Mouse (Mus musculus): ENCODE measurements at regions not wholly inside any gene's neighbourhood (a gene's known extent, or its start where the extent isn't known, plus 50 kb on each side); places are given as distances from the start of the nearest gene placed in this dataset.

GRCm38 (mm10) chr8:17596559-17596958, 1381.5 kb downstream of the Defb40 start:
- TF ChIP-seq ELF1 (IDR thresholded peaks at IDR 0.05; ENCODE audit: low read depth, low read length), result no peak
- no peak for TF ChIP-seq CTCF (conservative IDR thresholded peaks at IDR 0.05 in 1 of 2, IDR thresholded peaks at IDR 0.05 in 1 of 2; ENCODE audit: low read depth in 2 of 2, low read length in 2 of 2)
- TF ChIP-seq USF1 (IDR thresholded peaks at IDR 0.05; ENCODE audit: low read depth, low read length), result no peak
- no peak for TF ChIP-seq MAFK (IDR thresholded peaks at IDR 0.05; ENCODE audit: insufficient replicate concordance, low read length)
- no peak for TF ChIP-seq USF2 (conservative IDR thresholded peaks at IDR 0.05; ENCODE audit: low read depth, low read length)
